Mouse (Mus musculus) forebrain, embryonic 12.5 days (tissue): ENCODE measurements around the gene Ifitm3. TPM values are rescaled to one million over a fixed set of nuclear protein-coding genes. Genes with fewer than 3 reads are reported as not detected.
A peak's percentile ranks its signal among the peaks of the same experiment; 100 is the strongest.

Experiments
- ATAC-seq: fragments of 200-750 bp; cut with Nextera tagmentation; 2 replicates; pipeline ENCODE4 v1.8.0; 2017; ENCODE audit warnings: moderate TSS enrichment; ENCODE audit not compliant: low FRiP score
- H3K27ac ChIP-seq: fragments of 300-500 bp; sonication (generic); 2 replicates; pipeline ENCODE4 v1.5.1; 2016; ENCODE audit warnings: mild to moderate bottlenecking
- H3K27me3 ChIP-seq: fragments of 300-500 bp; sonication (generic); 2 replicates; pipeline ENCODE4 v1.6.1; 2016; ENCODE audit warnings: mild to moderate bottlenecking
- H3K36me3 ChIP-seq: fragments of 300-500 bp; sonication (generic); replicated peaks from 2 replicates; pipeline ENCODE4 v1.6.1; 2016; ENCODE audit warnings: mild to moderate bottlenecking
- H3K4me1 ChIP-seq: fragments of 300-500 bp; sonication (generic); 2 replicates; pipeline ENCODE4 v1.6.1; 2016
- H3K4me2 ChIP-seq: fragments of 300-500 bp; sonication (generic); 2 replicates; pipeline ENCODE4 v1.6.1; 2016; ENCODE audit warnings: mild to moderate bottlenecking, moderate library complexity
- H3K4me3 ChIP-seq: fragments of 300-500 bp; sonication (generic); replicated peaks from 2 replicates; pipeline ENCODE4 v1.5.1; 2016; ENCODE audit warnings: mild to moderate bottlenecking
- H3K9ac ChIP-seq: fragments of 300-500 bp; sonication (generic); 2 replicates; pipeline ENCODE4 v1.6.1; 2016; ENCODE audit warnings: mild to moderate bottlenecking
- H3K9me3 ChIP-seq: fragments of 300-500 bp; sonication (generic); 2 replicates; pipeline ENCODE4 v1.6.1; 2016
- WGBS: fragments of 180-500 bp; shearing (Covaris S2); methylation state at CpG from one replicate; pipeline ENCODE4 v1.1.7; 2016; 5-methylcytosine and 5-hydroxymethylcytosine counted together
- polyA plus RNA-seq: library from polyadenylated mRNA; unstranded; fragments of >200 nt; fragmentation: Nextera tagmentation; extraction: Ambion mirVana; gene quantifications from 2 replicates; pipeline ENCODE4 v1.2.1, GENCODE M21; 2016

Gene Ifitm3
- polyA plus RNA-seq: 11.6 and 13.0 TPM in 2 replicates

GRCm38 (mm10) chr7:141010593-141010992 is at the start of gene Ifitm3:
Gene Ifitm3, minus strand, starts transcription at chr7:141010770.
- H3K4me2 ChIP-seq: 0 out of 2 replicates have a peak within 1 kb of the TSS, but pooled peaks have one; percentile 1
- H3K4me1 ChIP-seq: peaks cover 12% of the 10 kb centered on the region; the same call in 1 of the 2 replicates
- no peak within 1 kb of the TSS for H3K4me3 ChIP-seq
- no peak within 1 kb of the TSS for H3K27ac ChIP-seq
- peaks cover 21% of the 10 kb centered on the region for H3K27me3 ChIP-seq
- no peaks in the 10 kb centered on the region for H3K36me3 ChIP-seq
- WGBS: 38% methylated on average over 10 of the region's 10 CpGs
- H3K9ac ChIP-seq: no peak within 1 kb of the TSS
- ATAC-seq: no peak
- H3K9me3 ChIP-seq: no peaks in the 10 kb centered on the region

GRCm38 (mm10) chr7:141059929-141060328 is 49.4 kb upstream of the Ifitm3 start:
- H3K9me3 ChIP-seq: no peaks in the 10 kb centered on the region
- 65% methylated on average over 2 of the region's 2 CpGs for WGBS
- H3K36me3 ChIP-seq: peaks cover 15% of the 10 kb centered on the region
- peak overlapping the region; percentile 94 for H3K9ac ChIP-seq
- peak overlapping the region; percentile 81 for H3K4me2 ChIP-seq
- H3K4me1 ChIP-seq: peaks cover 25% of the 10 kb centered on the region
- peak overlapping the region; percentile 81 for H3K27ac ChIP-seq
- H3K27me3 ChIP-seq: no peaks in the 10 kb centered on the region
- no peak for ATAC-seq
- peak overlapping the region; percentile 88 for H3K4me3 ChIP-seq

- WGBS: 95% methylated on average over 14 of the region's 14 CpGs
- H3K4me2 ChIP-seq: no peak overlapping the region
- no peak for ATAC-seq
- H3K9ac ChIP-seq: no peak overlapping the region
- peaks cover 25% of the 10 kb centered on the region for H3K4me1 ChIP-seq
- H3K27ac ChIP-seq: no peak overlapping the region
- peaks cover 4% of the 10 kb centered on the region for H3K36me3 ChIP-seq
- no peak overlapping the region for H3K4me3 ChIP-seq
- H3K9me3 ChIP-seq: no peaks in the 10 kb centered on the region
- H3K27me3 ChIP-seq: no peaks in the 10 kb centered on the region
These were observed 48.2 kb upstream of the Ifitm3 start for GRCm38 (mm10) chr7:141058601-141059341.

- WGBS: 88% methylated on average over 1 of the region's 1 CpGs
- Histone ChIP-seq H3K4me3 (no peak overlapping the region), H3K9ac (no peak overlapping the region), H3K27me3 (no peaks in the 10 kb centered on the region), H3K27ac (no peak overlapping the region), H3K4me2 (no peak overlapping the region), H3K9me3 (no peaks in the 10 kb centered on the region), H3K36me3 (0 out of 2 replicates have a peak, but pooled peaks cover 2% of the 10 kb centered on the region), H3K4me1 (peaks cover 23% of the 10 kb centered on the region)
- ATAC-seq: no peak
These were observed 47.0 kb upstream of the Ifitm3 start for GRCm38 (mm10) chr7:141057541-141057940.

GRCm38 (mm10) chr7:141056976-141057375 is 46.4 kb upstream of the Ifitm3 start:
- Histone ChIP-seq H3K9ac (no peak overlapping the region), H3K27me3 (no peaks in the 10 kb centered on the region), H3K4me1 (peaks cover 17% of the 10 kb centered on the region), H3K36me3 (0 out of 2 replicates have a peak, but pooled peaks cover 2% of the 10 kb centered on the region), H3K9me3 (no peaks in the 10 kb centered on the region), H3K4me2 (no peak overlapping the region), H3K27ac (no peak overlapping the region), H3K4me3 (no peak overlapping the region)
- WGBS: 95% methylated on average over 6 of the region's 6 CpGs
- no peak for ATAC-seq

- Histone ChIP-seq H3K4me3 (no peak overlapping the region), H3K27ac (no peak overlapping the region), H3K4me2 (no peak overlapping the region), H3K27me3 (no peaks in the 10 kb centered on the region), H3K4me1 (peaks cover 11% of the 10 kb centered on the region), H3K36me3 (0 out of 2 replicates have a peak, but pooled peaks cover 2% of the 10 kb centered on the region), H3K9ac (no peak overlapping the region), H3K9me3 (no peaks in the 10 kb centered on the region)
- WGBS: 83% methylated on average over 4 of the region's 4 CpGs
- ATAC-seq: no peak
These were observed 45.2 kb upstream of the Ifitm3 start for GRCm38 (mm10) chr7:141055785-141056184.

GRCm38 (mm10) chr7:141052421-141052820 is 41.9 kb upstream of the Ifitm3 start:
- Histone ChIP-seq H3K4me2 (no peak overlapping the region), H3K9me3 (no peaks in the 10 kb centered on the region), H3K4me3 (no peak overlapping the region), H3K27me3 (no peaks in the 10 kb centered on the region), H3K9ac (no peak overlapping the region), H3K27ac (no peak overlapping the region), H3K36me3 (0 out of 2 replicates have a peak, but pooled peaks cover 2% of the 10 kb centered on the region), H3K4me1 (peaks cover 12% of the 10 kb centered on the region)
- WGBS: 85% methylated on average over 2 of the region's 2 CpGs
- no peak for ATAC-seq

GRCm38 (mm10) chr7:141052016-141052415 is 41.4 kb upstream of the Ifitm3 start:
- no peak for ATAC-seq
- H3K27me3 ChIP-seq: peaks cover 4% of the 10 kb centered on the region; the same call in 1 of the 2 replicates
- 0 out of 2 replicates have a peak, but pooled peaks cover 2% of the 10 kb centered on the region for H3K36me3 ChIP-seq
- H3K4me3 ChIP-seq: no peak overlapping the region
- no peak overlapping the region for H3K9ac ChIP-seq
- H3K4me1 ChIP-seq: peaks cover 16% of the 10 kb centered on the region
- 86% methylated on average over 4 of the region's 4 CpGs for WGBS
- H3K4me2 ChIP-seq: no peak overlapping the region
- no peaks in the 10 kb centered on the region for H3K9me3 ChIP-seq
- no peak overlapping the region for H3K27ac ChIP-seq

GRCm38 (mm10) chr7:141051060-141051685 is 40.6 kb upstream of the Ifitm3 start:
- Histone ChIP-seq H3K9me3 (no peaks in the 10 kb centered on the region), H3K4me2 (no peak overlapping the region), H3K4me3 (no peak overlapping the region), H3K4me1 (peaks cover 16% of the 10 kb centered on the region), H3K27ac (no peak overlapping the region), H3K27me3 (peaks cover 10% of the 10 kb centered on the region; the same call in 1 of the 2 replicates), H3K36me3 (no peaks in the 10 kb centered on the region), H3K9ac (no peak overlapping the region)
- 76% methylated on average over 17 of the region's 17 CpGs for WGBS
- no peak for ATAC-seq

- no peak for ATAC-seq
These were observed 38.8 kb upstream of the Ifitm3 start for GRCm38 (mm10) chr7:141049326-141049725.

GRCm38 (mm10) chr7:141048226-141049218 is 38.0 kb upstream of the Ifitm3 start:
- H3K4me2 ChIP-seq: peak overlapping the region; percentile 79
- peaks cover 10% of the 10 kb centered on the region; the same call in 1 of the 2 replicates for H3K27me3 ChIP-seq
- peak overlapping the region; percentile 37 for H3K4me3 ChIP-seq
- WGBS: 10% methylated on average over 21 of the region's 21 CpGs
- 0 out of 2 replicates have a peak overlapping the region, but pooled peaks have one; percentile 31 for H3K27ac ChIP-seq
- peak overlapping the region; percentile 47 for H3K9ac ChIP-seq
- peaks cover 16% of the 10 kb centered on the region for H3K4me1 ChIP-seq
- H3K36me3 ChIP-seq: no peaks in the 10 kb centered on the region
- no peaks in the 10 kb centered on the region for H3K9me3 ChIP-seq
- ATAC-seq: peak; percentile 92

More at GRCm38 (mm10) chr7:141049326-141049725, 38.8 kb upstream of the Ifitm3 start:
- 91% methylated on average over 2 of the region's 2 CpGs for WGBS
- Histone ChIP-seq H3K36me3 (no peaks in the 10 kb centered on the region), H3K9ac (no peak overlapping the region), H3K27me3 (peaks cover 10% of the 10 kb centered on the region; the same call in 1 of the 2 replicates), H3K4me3 (no peak overlapping the region), H3K9me3 (no peaks in the 10 kb centered on the region), H3K4me2 (no peak overlapping the region), H3K4me1 (peaks cover 16% of the 10 kb centered on the region), H3K27ac (no peak overlapping the region)
